Mouse (Mus musculus): ENCODE measurements around the gene Gm20388.

DNA sequence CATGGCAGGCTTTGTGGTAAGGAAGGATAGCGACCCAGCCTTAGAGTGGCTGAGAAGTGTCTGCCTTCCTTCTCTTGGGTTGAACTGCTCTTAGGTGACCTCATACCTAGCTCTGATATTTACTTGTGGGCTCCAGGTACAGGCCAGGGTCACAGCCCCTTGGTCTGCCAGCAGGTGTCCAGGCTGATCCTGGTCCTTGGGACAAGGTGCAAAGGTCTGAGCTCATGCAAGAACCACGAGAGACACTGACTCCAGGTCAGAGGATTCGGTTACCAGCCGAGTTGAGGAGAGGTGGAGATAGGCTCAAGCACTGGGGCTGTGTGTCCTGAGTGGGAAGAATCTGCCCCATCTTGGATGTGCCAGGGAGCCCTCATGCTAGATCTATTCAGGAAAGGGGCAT, 3333.7 kb downstream of the Gm20388 start:
- TF ChIP-seq CTCF (IDR thresholded peaks at IDR 0.05; ENCODE audit: borderline replicate concordance, extremely low read depth, insufficient read depth, insufficient read length) (no peak), POLR2A (IDR thresholded peaks at IDR 0.05; ENCODE audit: borderline replicate concordance, extremely low read depth, insufficient read depth, insufficient read length, poor library complexity, severe bottlenecking) (no peak)

All from brain, embryonic 14.5 days (tissue).